Mouse (Mus musculus) urinary bladder, postnatal 14 days (tissue): ENCODE results near the gene Cavin1.

Experiments used
- DNase-seq: peaks from one replicate; pipeline ENCODE4 v3.0.0; 2021; ENCODE audit warnings: low spot score

Gene Cavin1

GRCm38 (mm10) chr11:100981236-100981635 lies 10.5 kb upstream of the Cavin1 start:
- DNase-seq = no peak

GRCm38 (mm10) chr11:100980438-100980837 lies 9.8 kb upstream of the Cavin1 start:
- no peak for DNase-seq

DNA sequence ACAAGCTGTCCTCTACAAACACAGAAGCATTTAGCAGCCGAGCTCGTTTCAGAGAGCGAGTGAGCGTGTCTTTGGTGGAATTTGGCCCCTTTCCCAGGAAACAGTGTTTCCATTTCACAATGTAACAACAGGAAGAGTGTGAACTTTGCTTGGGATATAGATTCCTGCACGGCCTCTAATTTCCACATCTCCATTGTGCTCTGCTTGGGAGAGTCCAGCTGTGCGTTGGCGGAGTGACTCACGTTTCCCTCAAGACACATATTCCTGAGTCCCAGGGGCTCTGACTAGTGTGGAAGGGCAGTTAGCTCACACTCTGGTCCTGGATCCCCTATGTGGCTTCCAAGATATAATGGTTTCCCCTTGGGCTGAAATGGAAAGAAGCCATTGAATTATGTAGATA lies 9.2 kb upstream of the Cavin1 start:
- peak; percentile 33 for DNase-seq

DNA sequence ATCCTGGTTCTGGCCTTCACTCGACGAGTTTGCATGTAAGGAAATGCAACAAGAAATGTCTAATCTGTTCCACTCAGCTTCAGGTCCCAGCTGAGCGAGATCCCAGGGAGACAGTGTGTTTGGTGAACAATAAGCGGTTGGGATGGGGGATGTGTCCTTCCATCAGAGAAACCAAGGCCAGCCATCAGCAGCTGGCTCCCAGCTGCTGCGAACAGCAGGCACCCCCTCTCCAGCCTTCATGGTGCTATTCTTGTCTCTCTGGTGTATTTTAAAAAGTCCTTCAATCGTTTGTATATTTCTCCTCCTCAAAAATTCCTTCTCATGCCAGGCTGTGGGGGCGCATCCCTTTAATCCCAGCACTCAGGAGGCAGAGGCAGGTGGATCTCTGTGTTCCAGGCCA lies 4.6 kb upstream of the Cavin1 start:
- no peak for DNase-seq

- peak; percentile 57 for DNase-seq
Observed at GRCm38 (mm10) chr11:100974381-100974970, 3.8 kb upstream of the Cavin1 start.

DNA sequence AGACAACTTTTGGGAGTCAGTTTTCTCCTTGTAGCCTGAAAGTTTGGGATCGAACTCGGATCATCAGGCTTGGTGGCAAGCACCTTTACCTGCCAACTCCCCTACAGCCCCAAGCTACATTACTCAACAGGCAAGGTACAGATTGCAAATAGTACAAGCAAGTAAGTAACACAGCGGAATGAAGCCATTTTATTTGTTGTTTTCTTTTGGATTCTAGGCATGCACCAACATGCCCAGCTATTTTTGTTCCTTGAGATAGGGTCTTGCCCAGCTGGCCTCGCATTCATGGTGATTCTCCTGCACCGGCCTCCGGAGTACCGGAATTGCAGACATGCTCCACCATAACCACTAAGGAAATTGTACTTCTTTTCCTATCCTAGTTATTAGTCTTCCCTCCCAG lies 2.6 kb upstream of the Cavin1 start:
- no peak for DNase-seq

- DNase-seq = no peak
Observed at GRCm38 (mm10) chr11:100971455-100971854, 768 bp upstream of the Cavin1 start.

DNA sequence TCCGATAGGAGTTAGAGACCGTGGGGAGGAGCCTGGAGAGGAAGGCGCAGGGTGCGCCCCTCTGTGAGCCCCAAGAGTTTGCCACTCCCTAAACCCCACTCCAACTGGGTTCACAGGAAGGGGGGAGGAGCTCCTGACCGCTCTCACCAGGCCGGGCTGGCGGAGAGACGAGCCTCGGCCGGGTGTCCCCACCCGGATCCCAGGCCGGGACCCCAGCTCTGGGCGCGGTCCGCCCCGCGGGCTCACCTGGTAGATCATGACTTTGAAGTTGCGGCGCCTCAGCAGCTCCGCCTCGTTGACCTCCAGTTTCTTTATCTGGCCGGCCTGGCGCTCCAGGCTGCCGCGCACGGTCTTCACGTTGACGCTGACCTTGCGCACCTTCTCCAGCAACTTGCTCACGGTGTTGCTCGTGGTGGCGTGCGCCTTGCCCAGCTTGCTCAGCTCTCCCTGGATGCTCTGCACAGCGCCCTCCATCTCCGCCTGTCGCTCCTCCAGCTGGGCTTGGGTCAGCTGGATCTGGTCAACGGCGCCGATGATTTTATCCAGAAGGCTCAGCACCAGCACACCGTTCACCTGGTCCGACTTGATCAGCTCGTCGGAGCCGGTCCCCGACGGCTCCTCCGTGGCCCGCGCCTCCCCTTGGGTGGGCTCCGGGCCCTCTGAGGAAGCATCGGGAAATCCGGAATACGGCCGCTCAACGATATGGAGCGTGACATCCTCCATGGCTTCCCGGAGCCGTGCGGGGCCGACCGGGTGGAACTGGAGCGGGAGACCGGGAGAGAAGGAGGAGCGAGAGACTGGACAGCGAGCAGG lies 737 bp downstream of the Cavin1 start:
- DNase-seq = peak; percentile 78

DNA sequence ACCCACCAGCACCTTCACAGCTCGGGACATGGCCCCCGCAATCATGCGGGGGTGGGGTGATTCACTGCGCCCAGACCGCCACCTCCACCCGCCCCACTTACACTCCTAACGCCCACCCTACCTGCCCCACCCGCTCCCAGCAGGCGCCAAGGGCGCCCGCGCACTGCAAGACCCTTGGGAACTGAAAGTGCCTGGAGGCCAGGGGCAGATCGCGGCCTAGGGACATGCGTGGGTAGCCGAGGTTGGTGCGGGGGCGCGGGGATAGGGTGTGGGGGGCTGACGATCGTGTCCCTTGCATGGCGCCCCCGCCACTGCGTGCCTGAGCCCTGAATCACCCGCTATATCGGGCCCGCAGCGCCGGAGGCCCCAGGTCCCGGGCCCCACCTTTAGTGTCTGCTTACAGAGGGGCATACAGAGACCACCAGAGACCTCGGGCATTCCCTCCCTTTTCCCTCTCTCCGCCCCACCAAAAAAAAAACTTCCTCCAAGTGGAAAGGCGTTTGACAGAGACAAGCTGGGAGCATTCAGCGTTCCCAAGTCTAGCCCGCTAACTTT lies 1.4 kb downstream of the Cavin1 start:
- peak; percentile 47 for DNase-seq

GRCm38 (mm10) chr11:100968501-100968900 lies 2.2 kb downstream of the Cavin1 start:
- no peak for DNase-seq

DNA sequence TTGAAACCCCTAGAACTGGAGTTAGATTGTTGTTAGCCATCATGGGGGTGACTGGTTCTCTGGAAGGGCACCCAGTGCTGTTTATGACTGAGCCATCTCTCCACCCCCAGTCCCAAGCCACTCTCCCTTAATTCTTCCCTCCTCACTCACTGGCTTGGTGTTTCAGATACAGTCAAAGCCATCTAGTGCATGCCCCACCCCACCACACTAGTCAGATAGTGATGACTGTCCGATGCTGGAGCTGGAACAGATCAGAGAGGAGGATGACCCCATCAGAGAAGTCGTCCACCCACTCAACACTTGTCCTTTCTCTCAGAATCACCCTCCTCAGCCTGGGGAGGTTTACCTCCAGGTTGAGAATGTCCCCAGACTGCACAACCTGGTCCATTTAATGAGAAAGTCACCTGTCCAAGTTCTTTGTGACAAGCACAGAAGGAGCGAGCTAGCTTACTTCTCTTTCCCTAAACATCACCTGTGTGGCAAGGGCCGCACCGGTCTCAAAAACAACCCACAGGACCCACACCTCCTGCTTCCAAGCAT lies 2.7 kb downstream of the Cavin1 start:
- no peak for DNase-seq

DNA sequence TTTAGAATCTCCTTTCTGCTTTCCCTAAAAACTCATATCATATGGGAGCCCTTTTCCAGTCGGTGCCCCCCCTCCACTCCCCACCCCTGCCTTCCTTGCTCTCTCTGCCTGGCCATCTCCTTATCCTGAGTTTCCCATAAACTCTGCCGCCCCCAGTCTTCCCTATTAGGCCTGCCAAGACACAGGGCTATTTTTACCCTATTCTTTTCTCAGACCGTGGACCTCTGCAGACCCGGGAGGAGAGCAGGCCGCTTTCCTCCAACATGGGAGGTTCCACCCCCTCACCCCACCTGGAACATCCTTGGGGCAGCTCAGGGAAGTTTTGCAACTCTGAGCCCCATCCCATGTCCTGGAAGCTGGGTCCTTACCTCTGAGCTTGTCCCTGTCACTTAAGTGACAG lies 3.3 kb downstream of the Cavin1 start:
- DNase-seq = no peak

- DNase-seq = no peak
Observed at GRCm38 (mm10) chr11:100965760-100966159, 4.9 kb downstream of the Cavin1 start.

- DNase-seq = no peak
Observed at GRCm38 (mm10) chr11:100964901-100965542, 5.7 kb downstream of the Cavin1 start.

GRCm38 (mm10) chr11:100964180-100964579 lies 6.5 kb downstream of the Cavin1 start:
- DNase-seq = no peak

- peak; percentile 76 for DNase-seq
Observed at GRCm38 (mm10) chr11:100963647-100964046, 7.0 kb downstream of the Cavin1 start.

DNA sequence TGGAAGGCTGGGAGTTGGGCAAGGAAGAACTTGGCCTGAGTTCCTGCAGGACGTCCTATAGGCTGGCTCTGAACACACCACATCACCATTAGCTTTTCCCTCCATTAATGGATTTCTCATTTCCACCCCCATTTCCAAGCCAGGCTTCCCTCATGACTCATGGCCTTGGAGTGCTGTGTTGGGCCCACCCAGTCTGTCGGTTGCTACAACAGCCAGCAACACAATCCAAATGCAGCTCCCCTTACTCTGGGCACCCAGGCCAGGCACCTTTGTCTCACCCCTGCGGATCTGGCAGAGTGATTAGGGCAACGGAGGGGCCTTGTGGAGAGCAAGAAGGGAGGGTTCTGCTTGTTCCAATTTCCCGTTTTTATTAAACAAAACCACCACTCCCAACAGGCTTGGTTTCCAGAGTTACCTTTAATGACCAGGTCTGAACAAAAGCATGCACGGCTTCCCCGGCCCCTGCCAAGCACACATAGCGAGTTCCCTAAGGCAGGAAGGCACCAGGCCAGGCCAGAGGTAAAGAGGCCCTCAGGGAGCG lies 8.2 kb downstream of the Cavin1 start:
- peak; percentile 68 for DNase-seq

DNA sequence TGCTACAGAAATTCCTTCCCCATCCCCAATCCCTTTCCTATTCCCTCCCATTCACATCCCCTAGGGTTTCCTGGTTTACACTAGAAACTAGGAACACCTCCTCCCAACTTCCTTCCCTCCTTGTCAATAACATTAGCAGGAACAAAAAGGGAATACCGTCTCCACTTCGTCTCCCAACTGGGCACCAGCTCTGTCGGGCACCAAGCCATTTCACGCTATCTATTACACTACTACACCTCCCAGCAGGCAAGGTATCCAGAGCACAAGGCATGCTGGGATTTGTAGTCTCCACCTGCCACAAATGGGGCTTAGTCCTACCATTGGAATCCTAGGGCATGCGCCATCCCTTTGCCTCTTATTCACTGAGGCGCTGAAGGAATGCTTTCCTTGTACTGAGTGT lies 10.1 kb downstream of the Cavin1 start:
- peak; percentile 61 for DNase-seq

DNA sequence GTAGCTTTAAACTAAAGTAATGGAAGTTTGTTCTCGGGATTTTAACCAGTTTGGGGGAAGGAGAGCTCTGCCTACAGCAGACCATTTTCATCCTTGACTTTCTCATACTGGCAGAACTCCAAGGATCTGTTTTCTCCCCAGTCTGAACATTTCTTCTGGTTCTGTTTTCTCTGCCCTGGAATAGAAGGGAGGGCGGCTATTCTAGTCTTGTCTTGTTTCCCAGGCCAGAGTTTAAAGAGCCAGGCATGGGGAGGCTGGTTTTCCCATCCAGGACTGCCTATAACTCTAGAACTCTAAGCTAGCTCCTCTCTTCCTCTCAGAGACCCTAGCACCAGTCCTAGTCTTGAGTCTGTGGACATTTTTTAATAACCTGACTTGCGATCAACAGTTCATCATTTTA lies 10.9 kb downstream of the Cavin1 start:
- DNase-seq = no peak

GRCm38 (mm10) chr11:100959464-100959810 lies 11.2 kb downstream of the Cavin1 start:
- peak; percentile 66 for DNase-seq

GRCm38 (mm10) chr11:100958613-100959463 lies 11.8 kb downstream of the Cavin1 start:
- DNase-seq = no peak
